Mouse (Mus musculus) adrenal gland, postnatal 4 days (tissue): ENCODE measurements around the gene Evx2. TPM values are rescaled to one million over a fixed set of nuclear protein-coding genes. Genes with fewer than 3 reads are reported as not detected.

ENCODE experiments used
- DNase-seq, 2 experiments: peaks; one replicate each; pipeline ENCODE4 v3.0.0; 2021 to 2022; ENCODE audit warnings: low spot score in 2 of 2, mixed read lengths in 2 of 2
- total RNA-seq, 2 experiments: library from RNA; stranded (reverse); gene quantifications; 2 replicates each; pipeline ENCODE4 v1.2.3; 2021

Gene Evx2
- total RNA-seq, 2 experiments from 2014 or later, result not detected

DNA sequence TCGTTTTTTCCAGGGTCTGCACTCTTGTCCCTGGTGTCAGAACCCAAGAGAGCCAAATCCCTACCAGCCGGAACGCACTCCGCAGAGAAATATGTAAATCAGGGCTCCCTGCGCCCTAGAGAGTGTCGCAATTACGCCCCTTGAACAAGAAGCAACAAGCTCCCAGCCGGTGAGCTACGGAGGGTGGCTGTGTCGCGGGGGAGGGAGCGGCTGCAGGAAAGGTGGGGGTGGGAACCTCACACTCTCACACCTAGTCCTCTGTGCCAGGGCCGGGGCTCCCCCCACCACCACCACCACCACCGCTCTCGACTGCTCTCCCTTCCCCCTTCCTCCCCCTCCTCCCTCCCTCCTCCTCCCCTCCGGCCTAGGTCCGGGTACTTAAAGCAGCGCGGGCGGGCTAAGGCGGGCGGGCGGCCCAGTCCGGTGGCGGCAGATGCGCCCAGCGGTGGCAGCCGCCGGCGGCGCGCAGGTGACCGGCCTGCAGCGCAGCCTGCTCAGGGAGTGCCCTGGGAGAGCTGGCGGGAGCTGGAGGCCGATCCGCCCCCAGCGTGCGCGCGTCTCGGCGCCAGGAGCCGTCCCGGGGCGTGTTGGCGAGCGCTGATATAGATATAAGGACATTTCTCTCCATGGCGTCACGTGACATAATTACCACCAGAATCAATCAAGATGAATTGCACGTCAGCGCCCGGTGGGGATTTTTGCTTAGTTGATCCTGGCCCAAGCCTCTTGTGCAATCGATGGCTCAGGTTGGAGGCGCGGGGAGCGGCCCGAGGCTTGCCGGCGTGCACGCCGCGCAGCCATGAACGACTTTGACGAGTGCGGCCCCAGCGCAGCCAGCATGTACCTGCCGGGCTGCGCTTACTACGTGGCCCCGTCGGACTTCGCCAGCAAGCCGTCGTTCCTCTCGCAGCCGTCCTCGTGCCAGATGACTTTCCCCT is 22.5 kb upstream of the Evx2 start:
- no peak for DNase-seq

DNA sequence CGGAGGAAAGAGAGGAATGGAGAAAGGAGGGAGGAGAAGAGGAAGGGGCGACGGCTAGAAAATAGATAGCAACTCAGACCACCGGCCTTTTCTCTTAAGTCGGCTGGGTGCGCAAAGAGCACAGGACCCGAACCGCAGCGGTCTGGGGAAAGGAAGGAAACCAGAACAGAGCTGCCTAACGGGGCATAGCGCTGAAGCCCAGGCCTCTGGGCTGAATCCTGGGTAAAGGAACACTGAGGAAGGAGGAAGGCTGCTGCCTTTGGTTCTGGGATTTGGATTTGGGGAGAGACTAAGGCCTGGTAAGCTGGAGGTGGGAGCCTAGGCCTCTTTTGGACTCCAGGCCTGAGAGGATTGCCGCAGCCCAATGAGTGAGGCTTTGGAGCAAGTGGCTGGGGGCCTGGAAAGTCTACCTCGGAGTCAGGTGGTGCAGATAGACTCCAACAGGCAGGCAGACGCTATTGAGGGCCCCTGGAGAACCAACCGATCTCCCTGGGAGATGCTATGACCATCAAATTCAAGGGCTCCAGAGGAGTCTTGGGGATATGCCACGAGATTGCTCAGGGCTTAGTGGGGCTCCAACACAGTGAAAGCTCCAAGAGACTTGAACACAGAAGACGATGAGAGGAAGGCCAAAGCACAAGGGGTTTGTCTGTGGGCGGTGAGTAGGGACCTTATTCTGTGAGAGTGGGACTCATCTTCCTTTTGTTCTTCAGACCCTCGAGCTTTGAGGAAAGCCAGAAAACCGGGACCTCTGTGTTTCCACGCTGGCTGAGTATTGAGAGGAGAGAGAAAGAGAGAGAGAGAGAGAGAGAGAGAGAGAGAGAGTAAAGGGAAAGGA is 21.4 kb upstream of the Evx2 start:
- DNase-seq, result no peak

DNA sequence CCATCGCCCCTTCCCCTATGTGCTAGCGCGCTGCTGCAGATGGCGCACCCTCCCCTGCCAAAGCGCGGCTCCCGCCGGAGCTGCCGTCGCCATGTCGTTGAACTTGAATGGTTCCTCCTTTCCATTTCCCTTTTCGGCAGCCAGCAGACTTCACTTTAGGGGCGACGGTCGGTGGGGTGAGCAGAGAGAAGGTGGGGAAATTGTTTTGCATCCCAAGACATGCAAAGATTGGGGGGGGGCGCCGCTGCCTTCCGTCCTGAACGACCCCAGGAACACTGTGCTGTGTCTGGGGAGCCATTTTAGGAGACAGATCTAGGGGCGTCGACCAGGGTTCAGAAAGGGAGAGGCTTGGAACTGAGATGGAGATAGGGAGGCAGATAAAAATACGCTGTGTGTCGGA is 20.6 kb upstream of the Evx2 start:
- no peak for DNase-seq

DNA sequence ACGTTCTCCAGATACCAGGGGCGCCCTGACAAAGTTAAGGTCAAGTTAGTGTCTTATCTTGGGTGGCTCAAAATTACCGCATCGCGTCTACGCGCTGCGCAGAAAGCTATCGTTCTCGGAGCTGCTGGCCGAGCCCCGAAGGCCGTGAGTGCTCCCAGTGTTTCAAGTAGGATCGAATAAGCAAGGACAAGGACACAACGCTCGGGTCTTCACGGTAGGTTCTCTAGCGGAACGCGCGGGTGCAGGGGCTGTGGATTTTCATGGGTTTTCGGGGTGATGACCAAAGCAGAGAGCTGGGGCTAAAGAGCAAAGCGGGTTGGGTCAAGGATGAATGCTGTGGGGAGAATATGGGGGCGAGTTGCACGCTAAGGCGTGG is 20.2 kb upstream of the Evx2 start:
- no peak for DNase-seq

DNA sequence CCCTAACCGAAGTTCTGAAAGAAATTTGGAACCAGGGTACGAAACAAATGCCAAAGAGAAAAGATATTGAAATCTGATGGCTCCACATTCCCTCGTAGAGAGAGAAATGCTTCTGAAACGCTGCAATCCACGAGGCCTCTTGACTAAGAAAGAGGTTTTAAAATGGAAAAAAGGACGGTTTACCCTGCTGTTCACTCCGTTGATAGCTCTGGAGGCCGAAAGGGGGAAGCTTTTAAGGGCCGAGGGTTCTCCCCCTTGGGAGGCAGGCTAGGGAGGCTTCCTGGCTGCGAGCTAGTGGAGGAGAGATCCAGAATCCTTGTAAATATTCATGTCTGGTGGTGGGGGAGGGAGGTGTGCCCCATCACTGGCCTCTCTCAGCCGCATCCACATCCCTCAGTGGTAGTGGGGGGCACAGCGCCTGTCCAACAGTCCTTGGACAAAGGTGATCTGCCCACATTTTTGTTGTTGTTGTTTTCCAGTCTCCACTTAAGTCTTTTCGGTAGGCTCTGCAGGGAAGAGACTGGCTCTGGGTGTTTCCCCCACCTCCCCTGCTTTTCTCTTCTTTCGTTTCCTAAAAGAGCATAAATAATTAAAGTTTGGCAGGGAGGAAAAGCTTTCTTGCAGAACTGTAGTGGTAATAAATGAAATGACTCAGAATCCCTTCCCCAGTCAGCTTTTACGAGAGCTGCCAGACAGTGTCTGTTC is 19.7 kb upstream of the Evx2 start, which contains the start of gene Hoxd11:
TSS of gene Hoxd11 (plus strand) at position 667 of the 705 bp plus-strand sequence.
- no peak for DNase-seq

DNA sequence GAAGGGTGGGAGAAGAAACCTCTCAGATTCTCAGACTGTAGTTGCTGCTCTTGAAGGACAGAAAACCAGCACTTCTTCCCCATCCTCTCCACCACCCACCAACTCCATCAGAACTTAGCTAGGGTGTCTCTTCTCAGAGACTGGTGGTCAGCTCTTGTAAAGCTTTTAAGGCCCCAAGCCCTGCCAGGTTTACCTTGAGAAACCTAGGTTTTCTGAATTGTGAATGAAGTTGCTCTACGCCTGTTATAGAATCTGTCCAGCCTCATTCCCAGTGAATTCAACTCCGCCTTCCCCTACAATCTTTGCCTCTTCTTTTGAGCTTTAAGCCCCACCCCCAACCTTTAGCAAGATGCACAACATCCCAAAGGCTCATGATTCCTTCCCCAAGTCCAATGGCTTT is 17.7 kb upstream of the Evx2 start:
- DNase-seq, result no peak

DNA sequence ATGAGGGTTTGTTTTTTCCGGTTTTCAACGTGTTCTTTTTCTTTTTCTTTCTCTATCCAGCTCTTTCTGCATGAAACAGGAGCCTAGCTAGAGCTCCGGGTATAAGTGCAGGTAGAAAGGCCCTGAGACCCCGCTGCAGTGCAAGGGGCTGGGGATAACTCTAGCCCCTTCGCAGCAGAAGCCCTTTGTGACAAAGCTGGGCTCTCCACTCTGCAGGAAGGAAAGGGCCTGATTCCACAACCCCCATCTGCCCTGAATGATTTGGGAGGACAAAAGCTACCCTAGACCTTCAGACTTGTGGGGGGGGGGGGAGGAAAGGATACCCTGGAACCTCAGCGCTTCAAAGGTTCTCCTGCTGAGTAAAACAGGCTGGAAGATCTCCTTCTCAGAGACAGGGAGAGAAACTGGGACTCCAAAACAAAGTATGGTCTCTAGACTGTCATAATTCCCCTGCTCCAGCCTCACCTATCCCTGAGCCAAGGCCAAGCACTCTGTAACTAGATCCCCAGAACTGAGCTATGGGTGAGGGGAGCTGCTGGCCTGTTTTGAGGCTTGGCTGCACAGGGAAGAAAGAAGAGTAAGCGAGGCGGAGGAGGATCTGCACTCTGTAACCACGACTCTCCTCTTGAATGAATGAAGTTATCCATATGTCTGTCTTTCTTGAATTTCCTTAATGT is 17.2 kb upstream of the Evx2 start:
- no peak for DNase-seq

DNA sequence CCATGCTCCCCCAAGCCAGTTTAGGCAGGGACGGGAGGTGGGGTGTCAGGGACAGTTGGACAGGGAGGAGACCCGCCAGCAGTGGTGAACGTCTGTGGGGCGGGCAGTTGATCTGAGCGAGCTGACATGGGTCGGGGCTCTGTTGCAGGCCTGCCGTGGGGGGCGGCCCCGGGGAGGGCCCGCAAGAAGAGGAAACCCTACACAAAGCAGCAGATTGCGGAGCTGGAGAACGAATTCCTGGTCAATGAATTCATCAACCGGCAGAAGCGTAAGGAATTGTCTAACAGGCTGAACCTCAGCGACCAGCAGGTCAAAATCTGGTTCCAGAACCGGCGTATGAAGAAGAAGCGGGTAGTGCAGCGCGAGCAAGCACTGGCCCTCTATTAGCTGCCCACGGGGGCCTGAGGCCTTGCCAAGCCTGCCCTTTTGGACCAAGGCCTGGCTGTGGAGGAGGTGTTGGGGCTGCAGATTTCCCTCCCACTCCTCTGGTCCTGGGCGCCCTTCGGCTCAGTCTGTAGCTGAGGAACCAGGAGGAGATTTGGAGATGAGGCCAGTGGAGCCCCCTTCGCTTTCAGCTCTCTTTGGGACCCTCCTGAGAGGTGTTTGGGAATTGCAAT is 16.4 kb upstream of the Evx2 start:
- DNase-seq, result no peak

DNA sequence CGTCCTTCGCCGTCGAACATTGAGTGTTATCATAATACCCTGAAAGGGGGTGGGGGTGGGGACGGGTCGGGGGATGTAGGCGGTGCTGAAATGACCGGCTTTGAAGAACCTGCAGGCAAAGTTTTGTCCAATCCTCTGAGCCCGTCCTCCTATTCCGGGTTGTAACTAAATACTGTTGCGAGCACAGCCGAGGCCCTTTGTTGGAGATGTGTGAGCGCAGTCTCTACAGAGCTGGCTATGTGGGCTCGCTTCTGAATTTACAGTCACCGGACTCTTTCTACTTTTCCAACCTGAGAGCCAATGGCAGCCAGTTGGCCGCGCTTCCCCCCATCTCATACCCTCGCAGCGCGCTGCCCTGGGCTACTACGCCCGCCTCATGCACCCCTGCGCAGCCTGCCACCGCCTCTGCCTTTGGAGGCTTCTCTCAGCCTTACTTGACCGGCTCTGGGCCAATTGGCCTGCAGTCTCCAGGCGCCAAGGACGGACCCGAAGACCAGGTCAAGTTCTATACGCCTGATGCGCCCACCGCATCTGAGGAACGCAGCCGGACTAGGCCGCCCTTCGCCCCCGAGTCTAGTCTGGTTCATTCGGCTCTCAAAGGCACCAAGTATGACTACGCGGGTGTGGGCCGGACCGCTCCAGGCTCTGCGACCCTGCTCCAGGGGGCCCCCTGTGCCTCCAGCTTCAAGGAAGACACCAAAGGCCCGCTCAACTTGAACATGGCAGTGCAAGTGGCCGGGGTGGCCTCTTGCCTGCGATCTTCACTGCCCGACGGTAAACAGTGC is 15.7 kb upstream of the Evx2 start, which contains the start of gene Hoxd12:
TSS of gene Hoxd12 (plus strand) at position 133 of the 785 bp plus-strand sequence.
- no peak for DNase-seq

DNA sequence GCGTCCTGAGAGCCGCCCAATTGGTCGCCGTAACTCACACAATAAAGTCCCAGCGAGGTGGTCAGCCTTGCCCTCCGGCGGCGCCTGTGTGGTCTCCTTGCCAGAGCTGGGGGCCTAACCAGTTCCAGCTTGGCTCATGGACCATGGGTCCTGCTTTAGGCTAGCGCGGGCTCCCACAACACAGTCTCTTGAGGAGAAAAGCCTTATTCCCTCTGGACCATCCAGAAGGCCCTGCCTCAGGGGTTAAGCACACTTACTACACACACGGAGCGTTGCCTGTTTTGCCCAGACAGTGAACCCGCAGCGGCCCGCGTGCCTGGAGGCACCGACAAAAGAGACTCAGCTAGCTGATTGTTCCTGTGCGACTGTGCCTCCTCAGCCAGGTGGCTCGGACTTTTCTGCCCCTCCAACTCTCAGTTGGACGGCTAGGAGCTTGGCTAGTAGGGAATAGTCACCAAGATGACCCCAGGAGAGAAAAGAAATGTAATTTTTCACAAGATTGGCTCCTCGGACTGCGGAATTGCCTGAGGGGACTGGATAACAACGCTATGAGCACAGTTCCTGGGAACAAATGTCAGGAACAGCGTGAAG is 14.6 kb upstream of the Evx2 start:
- no peak for DNase-seq

DNA sequence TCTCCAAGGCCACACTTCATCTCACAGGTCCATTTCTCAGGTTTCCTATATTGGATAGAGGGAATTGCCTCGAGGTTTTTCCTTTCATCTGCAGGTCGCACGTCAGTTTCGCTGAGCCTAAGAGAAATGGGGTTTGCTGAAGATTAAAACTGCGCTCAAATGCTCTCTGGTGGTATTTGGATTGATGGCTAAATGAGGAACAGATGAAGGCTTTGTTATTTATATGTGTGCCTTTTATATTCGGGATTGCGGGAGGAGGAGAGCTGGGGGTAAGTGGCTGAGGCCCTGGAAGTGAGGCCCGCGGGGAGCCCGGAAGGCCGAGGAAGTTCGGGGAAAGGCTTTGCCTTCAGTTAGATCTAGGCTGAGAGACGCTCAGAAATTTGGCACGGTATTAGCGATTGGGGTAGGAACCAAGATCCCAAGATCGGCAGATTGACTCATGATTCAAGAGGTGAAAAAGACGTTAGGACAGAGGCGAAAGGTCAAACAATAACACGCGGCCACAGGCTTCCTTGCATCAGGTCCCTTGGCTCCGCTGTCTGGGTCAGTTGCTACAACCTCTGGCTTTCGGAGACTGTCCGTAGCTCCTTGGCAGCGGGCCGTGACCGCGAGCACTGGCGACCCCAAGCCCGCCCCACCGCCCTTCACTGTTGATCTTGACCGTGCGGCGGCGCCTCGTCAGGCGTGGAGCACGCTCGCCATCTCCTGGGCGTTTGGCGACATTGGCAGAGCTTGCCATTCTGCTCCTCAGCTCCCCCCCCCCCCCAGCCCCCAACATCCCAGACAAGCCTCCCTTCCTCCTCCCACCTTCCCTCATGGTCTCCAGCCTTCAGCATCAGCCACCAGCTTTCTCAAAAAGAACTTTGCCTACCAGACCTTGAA is 13.4 kb upstream of the Evx2 start:
- no peak for DNase-seq

DNA sequence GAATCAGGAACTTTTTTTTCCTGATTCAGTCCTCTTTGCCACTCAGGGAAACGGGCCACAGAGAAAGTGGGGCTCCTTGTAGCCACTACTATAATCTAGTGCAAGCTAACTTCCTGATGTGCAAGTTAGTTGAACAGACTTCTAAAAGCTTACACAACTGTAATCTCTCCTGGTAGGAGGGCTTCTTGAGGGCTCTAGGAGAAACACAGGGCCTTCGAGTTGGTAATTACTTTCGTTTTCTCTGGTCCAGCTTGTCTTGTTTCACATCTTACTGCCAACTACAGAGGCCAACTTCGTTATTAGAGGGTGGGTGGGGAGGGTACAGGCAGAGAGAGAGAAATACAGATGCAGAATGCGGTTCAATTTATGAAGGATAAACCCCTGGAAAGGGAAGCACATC is 12.5 kb upstream of the Evx2 start:
- no peak for DNase-seq

DNA sequence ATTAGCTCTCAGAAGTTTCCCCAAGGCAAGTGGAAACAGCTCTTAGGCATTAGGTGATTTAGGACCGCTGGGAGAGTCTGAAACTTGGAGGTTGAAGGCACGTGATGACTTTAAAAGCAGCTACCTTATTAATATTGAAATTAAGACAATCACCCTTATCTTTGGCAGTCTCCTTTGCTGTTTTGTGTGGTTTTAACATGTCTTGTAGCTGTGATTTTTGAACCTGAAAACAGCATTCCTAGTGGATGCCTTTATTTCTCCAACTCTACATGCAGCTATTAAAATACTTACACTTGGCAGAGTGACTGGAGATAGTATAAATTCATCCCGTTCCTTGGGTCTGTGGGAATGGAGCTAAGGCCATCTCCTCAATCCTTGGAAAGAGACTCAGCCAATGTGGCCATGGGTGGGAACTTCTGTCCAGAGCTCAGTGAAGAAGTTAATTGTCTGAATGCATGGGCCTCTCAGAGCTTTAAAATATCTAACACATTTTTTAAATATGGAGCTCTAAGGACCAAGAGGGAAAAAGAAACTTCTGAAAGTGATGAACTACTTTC is 11.4 kb upstream of the Evx2 start:
- no peak for DNase-seq

DNA sequence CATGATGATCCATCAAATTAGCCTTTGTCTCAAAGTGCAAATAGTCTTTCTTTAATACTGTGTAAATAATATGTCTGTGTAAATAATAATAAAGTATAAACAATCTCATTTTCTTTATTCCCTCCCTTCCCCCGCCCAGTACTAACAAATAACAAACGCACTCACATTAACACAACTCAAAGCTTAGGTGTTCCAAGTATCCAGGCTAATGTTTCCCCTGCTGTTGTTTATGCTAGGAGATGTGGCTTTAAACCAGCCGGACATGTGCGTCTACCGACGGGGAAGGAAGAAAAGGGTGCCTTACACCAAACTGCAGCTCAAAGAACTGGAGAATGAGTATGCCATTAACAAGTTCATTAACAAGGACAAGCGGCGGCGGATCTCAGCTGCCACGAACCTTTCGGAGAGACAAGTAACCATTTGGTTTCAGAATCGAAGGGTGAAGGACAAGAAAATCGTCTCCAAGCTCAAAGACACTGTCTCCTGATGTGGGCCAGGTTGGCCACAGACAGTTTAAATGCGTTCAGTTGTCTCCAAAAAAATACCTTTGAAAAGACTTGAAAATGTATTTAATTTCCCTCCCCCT is 10.4 kb upstream of the Evx2 start:
- no peak for DNase-seq

DNA sequence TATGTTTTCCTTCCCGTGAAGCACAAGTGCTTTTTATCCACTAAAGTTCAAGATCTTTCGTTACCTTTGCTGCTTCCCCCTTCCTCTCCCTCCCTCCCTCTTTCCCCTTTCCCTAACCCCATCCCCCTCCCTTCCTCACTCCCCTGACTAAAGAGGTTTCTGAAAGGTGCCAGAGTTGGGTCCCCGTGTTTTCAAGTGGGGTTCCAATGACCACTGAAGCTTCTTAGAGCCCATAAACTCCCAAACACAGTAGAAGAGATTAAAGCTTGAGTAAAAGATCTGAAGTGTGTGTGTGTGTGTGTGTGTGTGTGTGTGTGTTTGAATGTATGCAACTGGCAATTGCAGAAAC is 9.8 kb upstream of the Evx2 start:
- DNase-seq, result no peak

DNA sequence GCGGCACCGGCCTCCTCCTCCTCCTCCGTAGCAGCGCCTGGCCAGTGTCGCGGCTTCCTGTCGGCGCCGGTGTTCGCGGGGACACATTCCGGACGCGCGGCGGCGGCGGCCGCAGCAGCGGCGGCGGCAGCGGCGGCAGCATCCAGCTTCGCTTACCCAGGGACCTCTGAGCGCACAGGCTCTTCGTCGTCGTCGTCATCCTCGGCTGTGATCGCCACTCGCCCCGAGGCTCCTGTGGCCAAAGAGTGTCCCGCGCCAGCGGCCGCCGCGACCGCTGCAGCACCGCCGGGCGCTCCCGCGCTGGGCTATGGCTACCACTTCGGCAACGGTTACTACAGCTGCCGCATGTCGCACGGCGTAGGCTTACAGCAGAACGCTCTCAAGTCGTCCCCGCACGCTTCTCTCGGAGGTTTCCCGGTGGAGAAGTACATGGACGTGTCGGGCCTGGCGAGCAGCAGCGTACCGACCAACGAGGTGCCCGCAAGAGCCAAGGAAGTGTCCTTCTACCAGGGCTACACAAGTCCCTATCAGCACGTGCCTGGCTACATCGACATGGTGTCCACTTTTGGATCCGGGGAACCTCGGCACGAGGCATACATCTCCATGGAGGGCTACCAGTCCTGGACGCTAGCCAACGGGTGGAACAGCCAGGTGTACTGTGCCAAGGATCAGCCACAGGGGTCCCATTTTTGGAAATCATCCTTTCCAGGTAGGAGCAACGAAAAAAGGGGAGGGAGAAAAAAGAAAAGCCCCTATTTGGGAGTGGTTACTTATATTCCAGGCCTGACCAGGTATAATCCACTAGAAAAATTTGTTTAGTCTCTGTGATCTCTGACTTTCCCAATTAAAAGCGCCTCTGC is 9.2 kb upstream of the Evx2 start:
- DNase-seq, result no peak
